Mouse (Mus musculus): ENCODE results near the gene Gm20696.

DNA sequence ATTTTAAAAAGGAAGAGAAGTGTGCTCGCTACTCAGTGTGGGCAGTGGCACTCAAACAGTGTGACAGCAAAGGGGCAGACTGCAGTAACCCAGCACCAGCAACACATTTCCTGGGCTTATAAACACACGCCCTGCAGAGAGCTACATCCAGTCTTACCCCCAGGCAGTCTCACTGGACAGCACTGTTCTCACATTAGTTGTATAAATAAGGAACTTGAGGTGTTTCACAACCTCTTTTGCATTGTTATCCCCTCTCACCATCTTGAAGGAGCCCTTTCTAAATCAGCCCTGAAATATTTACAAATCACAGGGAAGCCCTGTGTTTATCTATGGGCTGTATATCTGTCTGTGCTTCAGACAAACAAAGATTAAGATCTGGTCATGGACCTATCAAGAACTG is 17.3 kb downstream of the Gm20696 start:
- no peak for TF ChIP-seq USF1 (IDR thresholded peaks at IDR 0.05; ENCODE audit: low read depth, low read length)
- no peak for TF ChIP-seq CTCF (conservative IDR thresholded peaks at IDR 0.05 in 1 of 2, IDR thresholded peaks at IDR 0.05 in 1 of 2; ENCODE audit: low read depth in 2 of 2, low read length in 2 of 2)
- TF ChIP-seq POLR2A (IDR thresholded peaks at IDR 0.05; ENCODE audit: low read depth, low read length), result no peak
- TF ChIP-seq CHD2 (IDR thresholded peaks at IDR 0.05; ENCODE audit: low read length), result no peak
- no peak for TF ChIP-seq TCF12 (IDR thresholded peaks at IDR 0.05; ENCODE audit: low read depth, low read length)
